Mouse (Mus musculus): ENCODE measurements at regions not wholly inside any gene's neighbourhood (a gene's known extent, or its start where the extent isn't known, plus 50 kb on each side); places are given as distances from the start of the nearest gene placed in this dataset.

DNA sequence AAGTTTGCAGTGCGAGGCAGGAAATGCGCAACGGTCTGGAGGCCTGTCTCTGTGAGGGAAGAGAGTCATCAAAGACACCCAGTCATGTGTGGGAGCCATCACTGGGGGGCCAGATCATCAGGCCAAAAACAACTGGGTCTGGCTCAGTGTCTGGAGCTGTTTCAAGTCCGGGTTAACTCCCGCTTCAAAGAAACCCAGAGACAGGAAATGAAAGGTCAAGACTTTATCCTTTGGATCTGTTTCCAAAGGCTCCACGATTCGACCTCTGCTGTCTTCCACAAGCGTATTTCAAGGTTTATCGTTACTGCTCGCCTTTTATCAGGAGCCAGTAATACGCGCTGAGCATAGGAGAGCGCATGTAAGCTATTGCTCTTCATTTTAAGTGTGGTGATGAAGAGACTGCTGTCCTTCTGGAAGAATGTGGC lies 325.7 kb downstream of the Adamts20 start:
- no peaks in the 10 kb centered on the region for H3K36me3 ChIP-seq
- no peaks in the 10 kb centered on the region for H3K27me3 ChIP-seq
- no peak overlapping the region for H3K4me2 ChIP-seq
- no peak for ATAC-seq (replicated peaks; ENCODE audit: insufficient number of reproducible peaks, insufficient read depth, low FRiP score, low read depth)
- H3K4me3 ChIP-seq, result no peak overlapping the region
- no peaks in the 10 kb centered on the region for H3K4me1 ChIP-seq (replicated peaks)
- WGBS, result 48% methylated on average over 13 of the region's 13 CpGs
- H3K9me3 ChIP-seq (replicated peaks), result no peaks in the 10 kb centered on the region
- no peak overlapping the region for H3K27ac ChIP-seq
- H3K9ac ChIP-seq, result no peak overlapping the region

GRCm38 (mm10) chr15:94137159-94137952 lies 327.9 kb downstream of the Adamts20 start:
- WGBS, result 76% methylated on average over 27 of the region's 27 CpGs
- no peaks in the 10 kb centered on the region for H3K4me1 ChIP-seq (replicated peaks)
- no peaks in the 10 kb centered on the region for H3K27me3 ChIP-seq
- no peaks in the 10 kb centered on the region for H3K9me3 ChIP-seq (replicated peaks)
- H3K36me3 ChIP-seq, result no peaks in the 10 kb centered on the region
- no peak overlapping the region for H3K4me3 ChIP-seq
- H3K4me2 ChIP-seq, result no peak overlapping the region
- no peak overlapping the region for H3K9ac ChIP-seq
- ATAC-seq (replicated peaks; ENCODE audit: insufficient number of reproducible peaks, insufficient read depth, low FRiP score, low read depth), result no peak
- H3K27ac ChIP-seq, result no peak overlapping the region

- H3K9ac ChIP-seq, result no peak overlapping the region
- ATAC-seq (replicated peaks; ENCODE audit: insufficient number of reproducible peaks, insufficient read depth, low FRiP score, low read depth), result no peak
- WGBS, result 70% methylated on average over 5 of the region's 5 CpGs
- H3K9me3 ChIP-seq (replicated peaks), result no peaks in the 10 kb centered on the region; the same call in none of the 2 replicates
- no peak overlapping the region for H3K4me2 ChIP-seq
- H3K27ac ChIP-seq, result no peak overlapping the region
- H3K27me3 ChIP-seq, result no peaks in the 10 kb centered on the region
- no peak overlapping the region for H3K4me3 ChIP-seq
- no peaks in the 10 kb centered on the region for H3K36me3 ChIP-seq
- H3K4me1 ChIP-seq (replicated peaks), result no peaks in the 10 kb centered on the region
Observed at GRCm38 (mm10) chr15:94112801-94113200, 352.4 kb downstream of the Adamts20 start.

- ATAC-seq (replicated peaks; ENCODE audit: insufficient number of reproducible peaks, insufficient read depth, low FRiP score, low read depth), result no peak
- H3K9me3 ChIP-seq (replicated peaks), result no peaks in the 10 kb centered on the region
- H3K27ac ChIP-seq, result no peak overlapping the region
- H3K9ac ChIP-seq, result no peak overlapping the region
- no peak overlapping the region for H3K4me3 ChIP-seq
- H3K4me2 ChIP-seq, result no peak overlapping the region
- no peaks in the 10 kb centered on the region for H3K36me3 ChIP-seq
- no peaks in the 10 kb centered on the region for H3K27me3 ChIP-seq
- no peaks in the 10 kb centered on the region for H3K4me1 ChIP-seq (replicated peaks)
- WGBS, result 18% methylated on average over 2 of the region's 2 CpGs
Observed at GRCm38 (mm10) chr15:94107186-94107716, 358.0 kb downstream of the Adamts20 start.

- H3K4me3 ChIP-seq, result no peak overlapping the region
- 60% methylated on average over 5 of the region's 5 CpGs for WGBS
- H3K9ac ChIP-seq, result no peak overlapping the region
- no peaks in the 10 kb centered on the region for H3K27me3 ChIP-seq
- no peaks in the 10 kb centered on the region for H3K4me1 ChIP-seq (replicated peaks)
- no peak overlapping the region for H3K27ac ChIP-seq
- no peak for ATAC-seq (replicated peaks; ENCODE audit: insufficient number of reproducible peaks, insufficient read depth, low FRiP score, low read depth)
- no peaks in the 10 kb centered on the region for H3K36me3 ChIP-seq
- H3K9me3 ChIP-seq (replicated peaks), result 0 out of 2 replicates have a peak, but pooled peaks cover 3% of the 10 kb centered on the region
- no peak overlapping the region for H3K4me2 ChIP-seq
Observed at GRCm38 (mm10) chr15:94090644-94091043, 374.6 kb downstream of the Adamts20 start.

GRCm38 (mm10) chr15:94089856-94090255 lies 375.4 kb downstream of the Adamts20 start:
- H3K27ac ChIP-seq, result no peak overlapping the region
- no peak for ATAC-seq (replicated peaks; ENCODE audit: insufficient number of reproducible peaks, insufficient read depth, low FRiP score, low read depth)
- 61% methylated on average over 6 of the region's 6 CpGs for WGBS
- no peak overlapping the region for H3K9ac ChIP-seq
- H3K36me3 ChIP-seq, result no peaks in the 10 kb centered on the region
- no peaks in the 10 kb centered on the region for H3K27me3 ChIP-seq
- H3K4me1 ChIP-seq (replicated peaks), result no peaks in the 10 kb centered on the region
- 0 out of 2 replicates have a peak, but pooled peaks cover 3% of the 10 kb centered on the region for H3K9me3 ChIP-seq (replicated peaks)
- no peak overlapping the region for H3K4me3 ChIP-seq
- no peak overlapping the region for H3K4me2 ChIP-seq

- no peak overlapping the region for H3K4me2 ChIP-seq
- ATAC-seq (replicated peaks; ENCODE audit: insufficient number of reproducible peaks, insufficient read depth, low FRiP score, low read depth), result no peak
- H3K9ac ChIP-seq, result no peak overlapping the region
- WGBS, result 80% methylated on average over 4 of the region's 4 CpGs
- no peak overlapping the region for H3K4me3 ChIP-seq
- H3K9me3 ChIP-seq (replicated peaks), result no peaks in the 10 kb centered on the region
- H3K4me1 ChIP-seq (replicated peaks), result no peaks in the 10 kb centered on the region
- no peaks in the 10 kb centered on the region for H3K27me3 ChIP-seq
- no peaks in the 10 kb centered on the region for H3K36me3 ChIP-seq
- no peak overlapping the region for H3K27ac ChIP-seq
Observed at GRCm38 (mm10) chr15:94082369-94082768, 382.8 kb downstream of the Adamts20 start.

DNA sequence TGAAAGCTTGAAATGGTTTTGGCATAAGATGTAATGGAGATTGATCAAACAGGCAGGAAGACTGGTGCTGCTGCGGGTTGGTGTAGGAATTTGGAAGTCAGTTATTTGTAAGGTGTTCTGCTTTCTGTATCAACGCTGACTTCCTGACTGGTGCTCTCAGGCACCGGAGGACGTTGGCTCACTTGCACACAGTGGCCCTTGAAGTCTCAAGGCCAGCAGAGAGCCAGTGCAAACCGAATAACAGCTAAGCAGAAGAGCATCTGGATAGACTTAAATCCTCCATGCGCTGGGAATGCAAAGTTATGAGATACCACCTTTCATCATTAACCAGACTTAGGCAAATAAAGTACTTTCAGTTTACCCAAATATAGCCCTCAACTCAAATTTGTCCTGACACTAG lies 388.2 kb downstream of the Adamts20 start:
- no peak overlapping the region for H3K4me2 ChIP-seq
- H3K27me3 ChIP-seq, result no peaks in the 10 kb centered on the region
- no peaks in the 10 kb centered on the region for H3K36me3 ChIP-seq
- no peak overlapping the region for H3K9ac ChIP-seq
- H3K27ac ChIP-seq, result no peak overlapping the region
- no peaks in the 10 kb centered on the region for H3K9me3 ChIP-seq (replicated peaks)
- H3K4me3 ChIP-seq, result no peak overlapping the region
- ATAC-seq (replicated peaks; ENCODE audit: insufficient number of reproducible peaks, insufficient read depth, low FRiP score, low read depth), result no peak
- WGBS, result 65% methylated on average over 6 of the region's 6 CpGs
- H3K4me1 ChIP-seq (replicated peaks), result peaks cover 4% of the 10 kb centered on the region; the same call in 1 of the 2 replicates

DNA sequence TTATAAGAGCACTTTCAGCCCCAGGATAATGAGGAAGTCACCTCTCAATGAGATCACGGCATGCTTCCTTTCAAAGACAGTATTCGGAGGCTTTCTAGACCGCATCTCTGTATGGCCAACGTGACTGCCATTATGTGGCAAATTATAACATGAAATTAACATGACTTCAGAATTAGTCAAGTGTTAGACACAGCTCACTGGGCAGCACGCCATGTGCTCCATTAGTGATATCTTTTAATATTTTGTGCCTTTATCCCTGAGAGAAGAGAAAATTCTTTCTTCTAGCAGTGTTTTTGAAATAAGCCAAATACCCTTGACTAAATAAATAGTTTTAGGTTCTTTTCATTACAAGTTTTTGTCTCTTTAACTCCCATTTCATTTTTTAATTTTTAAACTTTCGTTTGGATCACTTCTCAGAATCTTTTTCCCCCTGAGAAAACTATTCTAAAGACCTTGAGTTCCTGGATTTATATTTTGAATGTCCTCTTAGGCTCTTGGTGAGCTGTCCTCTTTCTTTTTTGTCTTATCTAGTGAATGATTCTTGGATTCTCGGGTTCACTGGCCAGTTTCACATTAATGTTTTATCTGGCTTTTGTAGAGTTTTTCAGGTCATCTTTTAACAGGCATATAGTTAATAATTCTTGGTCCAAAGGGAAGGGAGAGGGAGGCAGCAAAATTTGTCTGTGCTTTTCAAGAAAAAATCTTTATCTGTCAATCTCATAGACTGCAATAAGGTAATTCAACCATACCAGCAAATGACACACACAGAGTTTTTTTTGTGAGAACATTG lies 390.9 kb downstream of the Adamts20 start:
- Histone ChIP-seq H3K9ac (no peak overlapping the region), H3K4me2 (no peak overlapping the region), H3K27me3 (no peaks in the 10 kb centered on the region), H3K9me3 (replicated peaks) (no peaks in the 10 kb centered on the region), H3K4me3 (no peak overlapping the region), H3K27ac (no peak overlapping the region), H3K4me1 (replicated peaks) (peaks cover 4% of the 10 kb centered on the region; the same call in 1 of the 2 replicates), H3K36me3 (no peaks in the 10 kb centered on the region)
- WGBS, result 63% methylated on average over 7 of the region's 7 CpGs
- no peak for ATAC-seq (replicated peaks; ENCODE audit: insufficient number of reproducible peaks, insufficient read depth, low FRiP score, low read depth)

DNA sequence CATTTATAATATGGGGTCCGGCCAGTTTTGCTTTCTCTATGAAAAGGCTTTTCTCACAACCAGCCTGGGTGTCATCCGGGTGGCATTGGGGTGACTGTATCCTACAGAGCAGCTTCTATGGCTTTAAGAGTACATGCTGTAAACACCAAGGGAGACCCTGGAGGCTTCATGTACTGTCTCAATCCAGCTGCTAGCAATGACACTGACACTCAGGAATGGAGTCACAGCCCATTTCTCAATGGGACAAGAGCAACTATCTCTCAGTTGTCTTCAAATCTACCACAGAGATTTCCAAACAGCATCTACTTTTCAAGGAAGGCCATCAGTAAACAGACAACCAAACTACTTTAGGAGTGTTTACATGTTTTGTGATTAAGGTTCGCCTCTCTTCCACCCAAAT lies 397.5 kb downstream of the Adamts20 start:
- Histone ChIP-seq H3K4me1 (replicated peaks) (0 out of 2 replicates have a peak, but pooled peaks cover 3% of the 10 kb centered on the region), H3K9me3 (replicated peaks) (no peaks in the 10 kb centered on the region)

DNA sequence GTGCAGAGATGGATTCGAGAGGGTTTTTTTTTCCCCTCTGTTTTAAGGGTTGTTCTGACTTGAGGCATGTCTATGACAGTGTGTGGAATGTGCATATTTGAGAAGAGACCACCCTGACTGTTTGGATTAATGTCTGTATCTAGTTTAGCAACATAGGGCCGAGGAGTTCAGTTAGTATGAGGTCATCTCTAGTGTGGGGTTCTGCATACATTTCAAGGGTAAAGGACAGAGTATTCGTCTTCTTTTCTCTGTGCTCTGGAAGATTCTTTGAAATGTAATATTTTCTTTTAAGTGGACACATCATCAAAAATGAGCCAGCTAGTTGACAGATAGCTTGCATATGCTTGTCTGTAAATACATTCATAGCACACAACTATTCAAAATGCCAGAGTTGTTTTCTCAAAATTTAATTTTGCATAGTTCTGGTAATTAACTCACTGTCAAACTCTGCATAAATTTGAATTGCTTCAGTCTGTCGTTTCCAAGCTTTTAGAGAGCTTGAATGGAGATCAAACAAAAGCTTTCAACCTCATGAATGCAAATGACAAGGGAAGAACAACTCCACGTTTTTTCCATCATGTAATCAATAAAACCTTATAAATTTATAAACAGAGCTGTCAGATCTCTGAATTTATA lies 415.5 kb downstream of the Adamts20 start:
- no peaks in the 10 kb centered on the region for H3K27me3 ChIP-seq
- H3K27ac ChIP-seq, result no peak overlapping the region
- 56% methylated on average over 5 of the region's 5 CpGs for WGBS
- 0 out of 2 replicates have a peak, but pooled peaks cover 2% of the 10 kb centered on the region for H3K9me3 ChIP-seq (replicated peaks)
- 0 out of 2 replicates have a peak, but pooled peaks cover 4% of the 10 kb centered on the region for H3K4me1 ChIP-seq (replicated peaks)
- no peak overlapping the region for H3K4me2 ChIP-seq
- no peak overlapping the region for H3K9ac ChIP-seq
- H3K36me3 ChIP-seq, result no peaks in the 10 kb centered on the region
- no peak for ATAC-seq (replicated peaks; ENCODE audit: insufficient number of reproducible peaks, insufficient read depth, low FRiP score, low read depth)
- H3K4me3 ChIP-seq, result no peak overlapping the region

More for the DNA sequence above, 397.5 kb downstream of the Adamts20 start:
- Histone ChIP-seq H3K4me2 (no peak overlapping the region), H3K9ac (no peak overlapping the region), H3K36me3 (no peaks in the 10 kb centered on the region), H3K27ac (no peak overlapping the region), H3K27me3 (no peaks in the 10 kb centered on the region), H3K4me3 (no peak overlapping the region)
- WGBS, result 88% methylated on average over 3 of the region's 3 CpGs
- no peak for ATAC-seq (replicated peaks; ENCODE audit: insufficient number of reproducible peaks, insufficient read depth, low FRiP score, low read depth)

Data from heart, embryonic 15.5 days (tissue).